Comparison of ENCODE assay signal across 7 mouse cellular contexts in the genomic region with DNA sequence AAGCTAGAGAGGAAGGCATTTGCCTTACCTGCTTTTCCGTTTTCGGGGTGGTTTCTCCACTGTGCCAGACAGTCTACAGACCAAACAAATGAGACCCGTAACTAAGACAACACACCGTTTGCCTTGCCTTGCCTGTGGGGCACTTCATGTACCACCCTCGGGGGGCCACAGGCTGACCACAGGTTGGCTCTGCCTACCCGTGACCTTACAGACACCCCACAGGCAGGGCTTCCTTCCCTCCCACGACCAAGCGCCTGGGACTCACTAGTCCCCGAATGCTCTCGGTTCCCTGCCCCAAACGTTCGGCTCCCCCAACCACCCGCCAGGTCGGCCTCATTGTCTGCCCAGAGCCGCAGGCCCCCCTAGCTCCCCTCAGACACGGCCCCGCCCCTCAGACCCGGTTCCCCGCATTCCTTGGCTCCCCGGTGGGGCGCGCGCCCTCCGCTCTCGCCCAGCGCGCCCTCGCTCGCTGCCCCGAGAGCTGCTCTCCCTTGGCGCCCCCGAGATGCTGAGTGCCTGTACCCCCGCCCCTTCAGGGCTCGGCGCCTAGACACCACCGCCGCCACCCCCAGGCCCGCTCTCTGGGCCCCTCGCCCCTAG. TPM values are rescaled to one million over a fixed set of nuclear protein-coding genes. Genes with fewer than 3 reads are reported as not detected.
A peak's percentile ranks its signal among the peaks of the same experiment; 100 is the strongest.
DNase-seq lines count a peak whose midpoint lies in the region; ATAC-seq lines count a peak whose summit lies in the region.

No protein-coding gene starts in this region.

- H3K36me3 ChIP-seq in forebrain, embryonic 14.5 days (ENCODE audit: control insufficient read depth, insufficient read depth, low read length), result peaks cover 16% of the 10 kb centered on the region; the same call in 1 of the 2 replicates
- peaks cover 23% of the 10 kb centered on the region for H3K36me3 ChIP-seq in limb, embryonic 13.5 days
- H3K36me3 ChIP-seq in midbrain, embryonic 14.5 days (ENCODE audit: control insufficient read depth, insufficient read depth, low read length), result peaks cover 19% of the 10 kb centered on the region; the same call in 1 of the 2 replicates

- intact Hi-C loops in left cerebral cortex, postnatal 25 days (cut with DNase I), result loop anchor here (5.0 kb wide), 2 partner anchors 58 to 123 kb away; a partner anchor contains a TSS

- peak; percentile 87 for ATAC-seq in forebrain, embryonic 14.5 days
- ATAC-seq in limb, embryonic 13.5 days (ENCODE audit: low FRiP score, low read depth), result peak; percentile 88
- ATAC-seq in midbrain, embryonic 14.5 days (ENCODE audit: low FRiP score, low TSS enrichment), result peak; percentile 87

- peak overlapping the region; percentile 96 for H3K9ac ChIP-seq in forebrain, embryonic 14.5 days (ENCODE audit: low read length)
- peak overlapping the region; percentile 87 for H3K9ac ChIP-seq in limb, embryonic 13.5 days
- peak overlapping the region; percentile 96 for H3K9ac ChIP-seq in midbrain, embryonic 14.5 days (replicated peaks; ENCODE audit: low read length)

- H3K9me3 ChIP-seq in forebrain, embryonic 14.5 days (replicated peaks; ENCODE audit: control insufficient read depth, low read length), result no peaks in the 10 kb centered on the region
- no peaks in the 10 kb centered on the region for H3K9me3 ChIP-seq in limb, embryonic 13.5 days
- H3K9me3 ChIP-seq in midbrain, embryonic 14.5 days (ENCODE audit: control insufficient read depth, low read length), result no peaks in the 10 kb centered on the region

- under 1% methylated on average over 39 of the region's 39 CpGs for WGBS in forebrain, embryonic 14.5 days
- under 1% methylated on average over 36 of the region's 39 CpGs for WGBS in limb, embryonic 13.5 days
- WGBS in midbrain, embryonic 14.5 days, result under 1% methylated on average over 37 of the region's 39 CpGs

- H3K4me3 ChIP-seq in brown adipose tissue, adult 24 weeks (ENCODE audit: insufficient read depth, low read depth, low read length), result peak overlapping the region; percentile 68
- H3K4me3 ChIP-seq in forebrain, embryonic 14.5 days (ENCODE audit: low read depth, low read length), result peak overlapping the region; percentile 86
- peak overlapping the region; percentile 76 for H3K4me3 ChIP-seq in limb, embryonic 13.5 days
- H3K4me3 ChIP-seq in midbrain, embryonic 14.5 days (replicated peaks; ENCODE audit: low read depth, low read length), result peak overlapping the region; percentile 92

- peak overlapping the region; percentile 74 for H3K4me2 ChIP-seq in forebrain, embryonic 14.5 days (ENCODE audit: low read length)
- H3K4me2 ChIP-seq in limb, embryonic 13.5 days (replicated peaks), result peak overlapping the region; percentile 83
- H3K4me2 ChIP-seq in midbrain, embryonic 14.5 days (ENCODE audit: low read length), result peak overlapping the region; percentile 76

- H3K27me3 ChIP-seq in forebrain, embryonic 14.5 days (replicated peaks; ENCODE audit: control insufficient read depth, insufficient read depth, low read length), result no peaks in the 10 kb centered on the region
- H3K27me3 ChIP-seq in limb, embryonic 13.5 days, result no peaks in the 10 kb centered on the region
- H3K27me3 ChIP-seq in midbrain, embryonic 14.5 days (ENCODE audit: control insufficient read depth, insufficient read depth, low read length), result no peaks in the 10 kb centered on the region

- no peaks in the 10 kb centered on the region for H3K4me1 ChIP-seq in brown adipose tissue, adult 24 weeks (ENCODE audit: control insufficient read depth, insufficient read depth, insufficient read length, low read length)
- peaks cover 6% of the 10 kb centered on the region for H3K4me1 ChIP-seq in forebrain, embryonic 14.5 days (ENCODE audit: control insufficient read depth, insufficient read depth, low read length)
- H3K4me1 ChIP-seq in limb, embryonic 13.5 days, result peaks cover 15% of the 10 kb centered on the region
- peaks cover 15% of the 10 kb centered on the region for H3K4me1 ChIP-seq in midbrain, embryonic 14.5 days (ENCODE audit: control insufficient read depth, insufficient read depth, low read length)

- no peak overlapping the region for H3K27ac ChIP-seq in brown adipose tissue, adult 24 weeks (replicated peaks; ENCODE audit: low read depth, low read length)
- H3K27ac ChIP-seq in forebrain, embryonic 14.5 days (ENCODE audit: low read depth, low read length), result peak overlapping the region; percentile 97
- peak overlapping the region; percentile 96 for H3K27ac ChIP-seq in limb, embryonic 13.5 days
- H3K27ac ChIP-seq in midbrain, embryonic 14.5 days (replicated peaks; ENCODE audit: low read depth, low read length), result peak overlapping the region; percentile 99

- peak; percentile 16 to 27 for DNase-seq in left cerebral cortex, adult 8-10 months (ENCODE audit: low spot score in 2 of 2)
- DNase-seq in left cerebral cortex, postnatal 25 days (ENCODE audit: low spot score in 2 of 2), result no peak
- peak; percentile 77 for DNase-seq in forebrain, embryonic 14.5 days (ENCODE audit: low spot score)
- peak; percentile 82 for DNase-seq in midbrain, embryonic 14.5 days
- DNase-seq in urinary bladder, postnatal 36 days (ENCODE audit: low spot score in 2 of 2), result peak; percentile 17 to 19

RNA-seq across cellular contexts. Expression of a gene that starts 0.5 kb away (rescaled TPM):
- 10 to 100 TPM; 52.3 to 65.1 (median 57.8) TPM for total RNA-seq in left cerebral cortex, adult 8-10 months (2022)
- 10 to 100 TPM; 64.2 to 67.2 TPM for total RNA-seq in left cerebral cortex, postnatal 25 days (2021)
- polyA plus RNA-seq in brown adipose tissue, adult 24 weeks (2012; ENCODE audit: insufficient read depth, insufficient read length, missing spikeins), result 3.6 and 5.3 TPM in 2 replicates
- 12.1 and 15.9 TPM in 2 replicates for polyA plus RNA-seq in forebrain, embryonic 14.5 days (2014; fragmentation: Nextera tagmentation; extraction: Ambion mirVana)
- 16.4 and 16.9 TPM in 2 replicates for polyA plus RNA-seq in limb, embryonic 13.5 days (2015; fragmentation: Nextera tagmentation; extraction: Ambion mirVana)
- polyA plus RNA-seq in midbrain, embryonic 14.5 days (2014; fragmentation: Nextera tagmentation; extraction: Ambion mirVana), result 22.3 and 22.6 TPM in 2 replicates

RNA-seq across cellular contexts. Expression of a gene that starts 36.2 kb away (rescaled TPM):
- total RNA-seq in left cerebral cortex, adult 8-10 months (2022), result 10 to 100 TPM; 55.8 to 69.5 (median 58.4) TPM
- total RNA-seq in left cerebral cortex, postnatal 25 days (2021), result 10 to 100 TPM; 64.4 to 64.5 TPM
- 82.1 and 108 TPM in 2 replicates for polyA plus RNA-seq in brown adipose tissue, adult 24 weeks (2012; ENCODE audit: insufficient read depth, insufficient read length, missing spikeins)
- 91.7 and 102 TPM in 2 replicates for polyA plus RNA-seq in forebrain, embryonic 14.5 days (2014; fragmentation: Nextera tagmentation; extraction: Ambion mirVana)
- 74.8 and 75.1 TPM in 2 replicates for polyA plus RNA-seq in limb, embryonic 13.5 days (2015; fragmentation: Nextera tagmentation; extraction: Ambion mirVana)
- 66.3 and 95.3 TPM in 2 replicates for polyA plus RNA-seq in midbrain, embryonic 14.5 days (2014; fragmentation: Nextera tagmentation; extraction: Ambion mirVana)

Comparison
In these comparisons a context has a peak if more than half of its experiments do, and no peak if none do; other contexts are left out.
1. DNase-seq: peak in left cerebral cortex, adult 8-10 months (2 of 2), forebrain, embryonic 14.5 days (single experiment), midbrain, embryonic 14.5 days (single experiment) and urinary bladder, postnatal 36 days (2 of 2); none in left cerebral cortex, postnatal 25 days (0 of 2).
2. Peak in every context shown above with its lines, with median percentiles within 50 percentile points of each other: H3K4me3 ChIP-seq, ATAC-seq, H3K4me2 ChIP-seq and H3K9ac ChIP-seq.